In genomic region chr10:75648091-75648490, GRCm38 (mm10) we compare ENCODE assay signal across 13 mouse cellular contexts. TPM values are rescaled to one million over a fixed set of nuclear protein-coding genes. Genes with fewer than 3 reads are reported as not detected.
A peak's percentile ranks its signal among the peaks of the same experiment; 100 is the strongest.
DNase-seq lines count a peak whose midpoint lies in the region; ATAC-seq and TF ChIP-seq lines count a peak whose summit lies in the region.
"Had no signal": no experiment of that assay in that cellular context is flagged by ENCODE, and none has a peak within 500 bp of the region (broad histone marks: within the 10 kb centered on the region; RNA-seq: fewer than 3 reads in every experiment).

No protein-coding gene starts in this region.

- 90% methylated on average over 6 of the region's 6 CpGs for WGBS in heart, embryonic 13.5 days
- WGBS in kidney, adult 2 months = 61% methylated on average over 6 of the region's 6 CpGs
- WGBS in kidney, embryonic 14.5 days = 90% methylated on average over 6 of the region's 6 CpGs
- 90% methylated on average over 6 of the region's 6 CpGs for WGBS in intestine, embryonic 15.5 days

- no peak for TF ChIP-seq POLR2A in kidney, adult 2 months (IDR thresholded peaks at IDR 0.05; ENCODE audit: low read depth, low read length)

- H3K27ac ChIP-seq in heart, embryonic 13.5 days (replicated peaks) = peak overlapping the region; percentile 93
- no peak overlapping the region for H3K27ac ChIP-seq in kidney, adult 2 months (ENCODE audit: insufficient read depth, low read depth, low read length)
- H3K27ac ChIP-seq in kidney, embryonic 14.5 days (ENCODE audit: low read depth, low read length) = no peak overlapping the region
- H3K27ac ChIP-seq in intestine, embryonic 15.5 days = peak overlapping the region; percentile 60
- H3K27ac ChIP-seq: kidney, postnatal 0 days; limb, embryonic 12.5 days; liver, embryonic 15.5 days; neural tube, embryonic 12.5 days had no signal

- no peak overlapping the region for H3K4me2 ChIP-seq in heart, embryonic 13.5 days
- no peak overlapping the region for H3K4me2 ChIP-seq in kidney, embryonic 14.5 days (replicated peaks; ENCODE audit: low read depth, low read length)
- H3K4me2 ChIP-seq in intestine, embryonic 15.5 days (replicated peaks) = no peak overlapping the region
- H3K4me2 ChIP-seq: limb, embryonic 12.5 days; liver, embryonic 15.5 days; neural tube, embryonic 12.5 days had no signal

- no peaks in the 10 kb centered on the region for H3K9me3 ChIP-seq in heart, embryonic 13.5 days
- H3K9me3 ChIP-seq in kidney, embryonic 14.5 days (ENCODE audit: control insufficient read depth, low read length) = no peaks in the 10 kb centered on the region
- H3K9me3 ChIP-seq in intestine, embryonic 15.5 days = no peaks in the 10 kb centered on the region
- H3K9me3 ChIP-seq: limb, embryonic 12.5 days; liver, embryonic 15.5 days; neural tube, embryonic 12.5 days had no signal

- peaks cover 75% of the 10 kb centered on the region for H3K36me3 ChIP-seq in heart, embryonic 13.5 days
- H3K36me3 ChIP-seq in kidney, adult 2 months (ENCODE audit: control insufficient read depth, insufficient read depth, low read length) = no peaks in the 10 kb centered on the region
- peaks cover 36% of the 10 kb centered on the region for H3K36me3 ChIP-seq in kidney, embryonic 14.5 days (ENCODE audit: control insufficient read depth, insufficient read depth, low read length)
- peaks cover 19% of the 10 kb centered on the region for H3K36me3 ChIP-seq in intestine, embryonic 15.5 days

- H3K4me1 ChIP-seq in heart, embryonic 13.5 days = peaks cover 39% of the 10 kb centered on the region
- H3K4me1 ChIP-seq in kidney, adult 2 months (ENCODE audit: control insufficient read depth, insufficient read depth, low read length) = peaks cover 8% of the 10 kb centered on the region; the same call in 1 of the 2 replicates
- peaks cover 9% of the 10 kb centered on the region for H3K4me1 ChIP-seq in kidney, embryonic 14.5 days (ENCODE audit: control insufficient read depth, insufficient read depth, low read length)
- H3K4me1 ChIP-seq in intestine, embryonic 15.5 days (replicated peaks) = peaks cover 13% of the 10 kb centered on the region

- no peak for DNase-seq in heart, postnatal 4 days
- peak; percentile 47 for DNase-seq in kidney, adult 2 months
- DNase-seq in ES-CJ7 (ENCODE audit: low read depth, low spot score) = peak; percentile 43
- no peak for DNase-seq in ovary, postnatal 14 days (ENCODE audit: low spot score)

- no peak for TF ChIP-seq CTCF in kidney, adult 2 months (conservative IDR thresholded peaks at IDR 0.05; ENCODE audit: insufficient read depth, insufficient read length, low read depth, low read length)

- no peak for ATAC-seq in heart, embryonic 13.5 days (ENCODE audit: extremely low read depth, insufficient number of reproducible peaks, low FRiP score, low TSS enrichment)
- ATAC-seq in kidney, embryonic 14.5 days (ENCODE audit: low FRiP score, low TSS enrichment) = no peak
- ATAC-seq in intestine, embryonic 15.5 days = no peak
- ATAC-seq: midbrain, embryonic 16.5 days had no signal

- no peak overlapping the region for H3K4me3 ChIP-seq in heart, embryonic 13.5 days
- H3K4me3 ChIP-seq in kidney, adult 2 months (ENCODE audit: insufficient read depth, low read depth, low read length) = no peak overlapping the region
- no peak overlapping the region for H3K4me3 ChIP-seq in kidney, embryonic 14.5 days (ENCODE audit: low read length)
- H3K4me3 ChIP-seq in intestine, embryonic 15.5 days (replicated peaks) = no peak overlapping the region
- H3K4me3 ChIP-seq: left cerebral cortex, adult 2 months; limb, embryonic 12.5 days; liver, embryonic 15.5 days; neural tube, embryonic 12.5 days had no signal

- no peak overlapping the region for H3K9ac ChIP-seq in heart, embryonic 13.5 days
- no peak overlapping the region for H3K9ac ChIP-seq in kidney, embryonic 14.5 days (ENCODE audit: low read depth, low read length)
- H3K9ac ChIP-seq in intestine, embryonic 15.5 days = no peak overlapping the region
- H3K9ac ChIP-seq: limb, embryonic 12.5 days; liver, embryonic 15.5 days; neural tube, embryonic 12.5 days had no signal

- H3K27me3 ChIP-seq in heart, embryonic 13.5 days (replicated peaks) = no peaks in the 10 kb centered on the region
- no peaks in the 10 kb centered on the region for H3K27me3 ChIP-seq in kidney, adult 2 months (replicated peaks; ENCODE audit: control insufficient read depth, insufficient read depth, low read length)
- no peaks in the 10 kb centered on the region for H3K27me3 ChIP-seq in kidney, embryonic 14.5 days (ENCODE audit: control insufficient read depth, insufficient read depth, low read length)
- H3K27me3 ChIP-seq in intestine, embryonic 15.5 days (replicated peaks) = no peaks in the 10 kb centered on the region
- H3K27me3 ChIP-seq: limb, embryonic 12.5 days; liver, embryonic 15.5 days; neural tube, embryonic 12.5 days had no signal

RNA-seq across cellular contexts. Expression of gene Susd2, which starts 4.3 kb away (rescaled TPM):
- polyA plus RNA-seq in heart, embryonic 13.5 days (2015; fragmentation: Nextera tagmentation; extraction: Ambion mirVana) = 8.2 TPM in 2 replicates
- total RNA-seq in heart, postnatal 4 days (2021) = 1 to 10 TPM; 4.7 to 4.9 TPM
- 193 and 196 TPM in 2 replicates for polyA plus RNA-seq in kidney, adult 2 months (2012; rRNA removed)
- 4.2 and 9.2 TPM in 2 replicates for polyA plus RNA-seq in kidney, embryonic 14.5 days (2014; fragmentation: Nextera tagmentation; extraction: Ambion mirVana)
- 13.4 and 13.9 TPM in 2 replicates for polyA plus RNA-seq in intestine, embryonic 15.5 days (2015; fragmentation: Nextera tagmentation; extraction: Ambion mirVana)

RNA-seq across cellular contexts. Expression of gene Ggt5, which starts 59.0 kb away (rescaled TPM):
- 7.1 TPM in 2 replicates for polyA plus RNA-seq in heart, embryonic 13.5 days (2015; fragmentation: Nextera tagmentation; extraction: Ambion mirVana)
- 1 to 10 TPM; 8.4 to 9.3 TPM for total RNA-seq in heart, postnatal 4 days (2021)
- polyA plus RNA-seq in kidney, adult 2 months (2012; rRNA removed) = 34.5 and 48.3 TPM in 2 replicates
- polyA plus RNA-seq in kidney, embryonic 14.5 days (2014; fragmentation: Nextera tagmentation; extraction: Ambion mirVana) = 3.9 and 4.7 TPM in 2 replicates
- 7.5 and 7.9 TPM in 2 replicates for polyA plus RNA-seq in intestine, embryonic 15.5 days (2015; fragmentation: Nextera tagmentation; extraction: Ambion mirVana)

Comparison
In these comparisons a context has a peak if more than half of its experiments do, and no peak if none do; other contexts are left out.
1. RNA of gene Susd2, which starts 4.3 kb away (polyA plus RNA-seq): 193 to 196 TPM in kidney, adult 2 months; 13.4 to 13.9 TPM in intestine, embryonic 15.5 days, 4.2 to 9.2 TPM in kidney, embryonic 14.5 days and 8.2 TPM in heart, embryonic 13.5 days; every median in the first group is over 10 times any median in the second.
2. H3K27ac ChIP-seq: peak in heart, embryonic 13.5 days (single experiment) and intestine, embryonic 15.5 days (single experiment); none in kidney, adult 2 months (single experiment) and kidney, embryonic 14.5 days (single experiment).
3. DNase-seq: peak in kidney, adult 2 months (single experiment) and ES-CJ7 (single experiment); none in heart, postnatal 4 days (single experiment) and ovary, postnatal 14 days (single experiment).